Mouse (Mus musculus): ENCODE measurements around the gene Adgrg7.

GRCm38 (mm10) chr16:56690715-56691114 lies 104.9 kb downstream of the Adgrg7 start:
- TF ChIP-seq CTCF (IDR thresholded peaks at IDR 0.05; ENCODE audit: low read depth), result no peak
- TF ChIP-seq EP300 (optimal IDR thresholded peaks at IDR 0.05), result no peak

Data from stomach, postnatal 0 days (tissue).